Mouse (Mus musculus): ENCODE measurements around the gene Stx11. TPM values are rescaled to one million over a fixed set of nuclear protein-coding genes. Genes with fewer than 3 reads are reported as not detected.

The Stx11 gene
- total and polyA plus RNA-seq, 3 experiments: 1.9 to 2.9 TPM; not detected in 1

- Histone ChIP-seq H3K27ac (ENCODE audit: control insufficient read depth, low read depth, low read length) (peak overlapping the region; percentile 55), H3K9me3 (replicated peaks; ENCODE audit: insufficient read depth, low read length) (no peaks in the 10 kb centered on the region)
- TF ChIP-seq EP300 (IDR thresholded peaks at IDR 0.05; ENCODE audit: low read depth in 1 of 2, low read length in 2 of 2): 0 out of 4 replicates have a peak, but pooled peaks of 1 of the 2 experiments have one; percentile 21
- TF ChIP-seq TBP (IDR thresholded peaks at IDR 0.05; ENCODE audit: low read depth, low read length): peak; percentile 67
- 0 out of 2 replicates have a peak, but pooled peaks have one; percentile 48 for TF ChIP-seq TCF12 (IDR thresholded peaks at IDR 0.05; ENCODE audit: low read depth, low read length)
- TF ChIP-seq SIN3A (IDR thresholded peaks at IDR 0.05; ENCODE audit: low read length): peak; percentile 88
- TF ChIP-seq E2F4 (IDR thresholded peaks at IDR 0.05; ENCODE audit: borderline replicate concordance, low read depth, low read length): no peak
- TF ChIP-seq NELFE (IDR thresholded peaks at IDR 0.05; ENCODE audit: low read depth, low read length): peak; percentile 79
- peak; percentile 90 for TF ChIP-seq CHD2 (IDR thresholded peaks at IDR 0.05; ENCODE audit: low read length)
- 0 out of 2 replicates have a peak, but pooled peaks have one; percentile 44 for TF ChIP-seq GATA1 (IDR thresholded peaks at IDR 0.05; ENCODE audit: low read depth, low read length)
- TF ChIP-seq HCFC1 (IDR thresholded peaks at IDR 0.05; ENCODE audit: low read depth, low read length): peak; percentile 95
- peak; percentile 100 for TF ChIP-seq ELF1 (IDR thresholded peaks at IDR 0.05; ENCODE audit: low read depth, low read length)
- 0 out of 2 replicates have a peak, but pooled peaks have one; percentile 25 for TF ChIP-seq ZC3H11A (IDR thresholded peaks at IDR 0.05; ENCODE audit: low read depth, low read length)
- TF ChIP-seq POLR2A (IDR thresholded peaks at IDR 0.05; ENCODE audit: control insufficient read depth in 1 of 2, insufficient read depth in 1 of 2, low read depth in 1 of 2, low read length in 2 of 2, poor library complexity in 1 of 2): peak in 1 of 2 experiments; percentile 54; a peak in 1 of 4 replicates
- no peak for TF ChIP-seq ZKSCAN1 (IDR thresholded peaks at IDR 0.05; ENCODE audit: low read depth, low read length)
- no peak for TF ChIP-seq NRF1 (IDR thresholded peaks at IDR 0.05; ENCODE audit: insufficient read depth, low read depth, low read length, poor library complexity, severe bottlenecking)
- TF ChIP-seq USF2 (IDR thresholded peaks at IDR 0.05; ENCODE audit: borderline replicate concordance in 1 of 2, insufficient read depth in 1 of 2, low read depth in 1 of 2, low read length in 2 of 2): no peak
- TF ChIP-seq BHLHE40 (IDR thresholded peaks at IDR 0.05; ENCODE audit: borderline replicate concordance, low read depth, low read length): peak; percentile 64; the same call in 1 of the 2 replicates
- peak; percentile 78 for TF ChIP-seq MYC (IDR thresholded peaks at IDR 0.05; ENCODE audit: low read depth, low read length)
- TF ChIP-seq KAT2A (conservative IDR thresholded peaks at IDR 0.05; ENCODE audit: low read depth, low read length): peak; percentile 93
- TF ChIP-seq ETS1 (IDR thresholded peaks at IDR 0.05; ENCODE audit: low read depth, low read length): peak; percentile 29; the same call in 1 of the 2 replicates
- peak; percentile 59 for TF ChIP-seq ZMIZ1 (IDR thresholded peaks at IDR 0.05; ENCODE audit: low read depth, low read length)
- TF ChIP-seq MXI1 (IDR thresholded peaks at IDR 0.05; ENCODE audit: low read depth, low read length): peak; percentile 92
- TF ChIP-seq GABPA (IDR thresholded peaks at IDR 0.05; ENCODE audit: low read depth, low read length): peak; percentile 53; the same call in 1 of the 2 replicates
- peak; percentile 77 for TF ChIP-seq USF1 (IDR thresholded peaks at IDR 0.05; ENCODE audit: low read depth, low read length)
- TF ChIP-seq CHD1 (IDR thresholded peaks at IDR 0.05; ENCODE audit: low read depth, low read length): no peak
These were observed 44.0 kb upstream of the Stx11 start for GRCm38 (mm10) chr10:13007876-13008736.

More at GRCm38 (mm10) chr10:13007876-13008736, 44.0 kb upstream of the Stx11 start:
- DNase-seq (ENCODE audit: low read depth, low spot score): peak; percentile 99
- Histone ChIP-seq H3K4me3 (ENCODE audit: control insufficient read depth in 1 of 2, insufficient read depth in 1 of 2, low read depth in 2 of 2, low read length in 2 of 2) (peak overlapping the region; percentile 80 to 90), H3K4me1 (ENCODE audit: control insufficient read depth in 1 of 2, insufficient read depth in 2 of 2, low read length in 2 of 2) (peaks cover 0 to 5% of the 10 kb centered on the region in 2 experiments; a peak in 2 of 4 replicates), H3K27me3 (ENCODE audit: control insufficient read depth in 1 of 2, insufficient read depth in 2 of 2, low read length in 2 of 2) (no peaks in the 10 kb centered on the region), H3K9ac (ENCODE audit: control insufficient read depth, low read depth, low read length, poor library complexity, severe bottlenecking) (peak overlapping the region; percentile 77), H3K36me3 (ENCODE audit: control insufficient read depth in 1 of 2, insufficient read depth in 2 of 2, low read length in 2 of 2) (peaks cover 0 to 6% of the 10 kb centered on the region in 2 experiments; a peak in 2 of 4 replicates), H3K79me2 (ENCODE audit: control insufficient read depth, insufficient read depth, low read length, poor library complexity) (peaks cover 11% of the 10 kb centered on the region)

Measured in MEL (cell line).